Mouse (Mus musculus): ENCODE measurements around the gene Bmt2.

DNA sequence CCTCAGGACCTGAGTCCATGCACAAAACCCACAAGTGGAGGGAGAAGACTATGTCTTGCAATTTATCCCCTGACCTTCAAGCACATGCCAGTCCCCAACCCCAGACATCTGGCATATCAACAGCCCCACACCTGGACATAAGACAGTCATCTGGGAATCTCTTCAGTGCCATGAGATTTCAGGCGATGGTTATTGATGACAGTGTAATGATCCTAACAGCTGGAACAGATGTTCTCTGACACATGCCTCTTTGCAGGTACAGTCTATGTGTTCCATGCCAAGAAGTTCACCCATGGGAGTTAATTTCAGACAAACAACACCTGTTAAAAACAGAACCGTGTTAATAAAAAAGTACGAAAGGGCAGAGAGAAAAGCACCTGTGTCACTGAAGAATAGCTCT is 64.1 kb downstream of the Bmt2 start:
- TF ChIP-seq POLR2A (IDR thresholded peaks at IDR 0.05; ENCODE audit: insufficient read length, low read depth) (no peak), MYOD1 (IDR thresholded peaks at IDR 0.05; ENCODE audit: control insufficient read depth in 1 of 3, insufficient read length in 2 of 3, low read depth in 2 of 3) (no peak), POLR2AphosphoS2 (IDR thresholded peaks at IDR 0.05; ENCODE audit: insufficient read length, low read depth) (no peak), SRF (IDR thresholded peaks at IDR 0.05; ENCODE audit: control insufficient read depth, insufficient read length, low read depth) (no peak), E2F4 (IDR thresholded peaks at IDR 0.05; ENCODE audit: insufficient read depth) (no peak), USF1 (IDR thresholded peaks at IDR 0.05; ENCODE audit: low read depth) (no peak), CEBPB (IDR thresholded peaks at IDR 0.05; ENCODE audit: insufficient read depth, poor library complexity, severe bottlenecking) (no peak), MYOG (IDR thresholded peaks at IDR 0.05; ENCODE audit: control insufficient read depth in 1 of 3, insufficient read depth in 1 of 3, insufficient read length in 2 of 3, low read depth in 2 of 3) (no peak)

All from myocyte (in vitro differentiated cells).